Mouse (Mus musculus): Measurements from ENCODE around the gene Mta2. TPM values are rescaled to one million over a fixed set of nuclear protein-coding genes. Genes with fewer than 3 reads are reported as not detected.

The Mta2 gene
- 17.1 and 24.9 TPM in 2 replicates for polyA plus RNA-seq (2012; rRNA removed)

DNA sequence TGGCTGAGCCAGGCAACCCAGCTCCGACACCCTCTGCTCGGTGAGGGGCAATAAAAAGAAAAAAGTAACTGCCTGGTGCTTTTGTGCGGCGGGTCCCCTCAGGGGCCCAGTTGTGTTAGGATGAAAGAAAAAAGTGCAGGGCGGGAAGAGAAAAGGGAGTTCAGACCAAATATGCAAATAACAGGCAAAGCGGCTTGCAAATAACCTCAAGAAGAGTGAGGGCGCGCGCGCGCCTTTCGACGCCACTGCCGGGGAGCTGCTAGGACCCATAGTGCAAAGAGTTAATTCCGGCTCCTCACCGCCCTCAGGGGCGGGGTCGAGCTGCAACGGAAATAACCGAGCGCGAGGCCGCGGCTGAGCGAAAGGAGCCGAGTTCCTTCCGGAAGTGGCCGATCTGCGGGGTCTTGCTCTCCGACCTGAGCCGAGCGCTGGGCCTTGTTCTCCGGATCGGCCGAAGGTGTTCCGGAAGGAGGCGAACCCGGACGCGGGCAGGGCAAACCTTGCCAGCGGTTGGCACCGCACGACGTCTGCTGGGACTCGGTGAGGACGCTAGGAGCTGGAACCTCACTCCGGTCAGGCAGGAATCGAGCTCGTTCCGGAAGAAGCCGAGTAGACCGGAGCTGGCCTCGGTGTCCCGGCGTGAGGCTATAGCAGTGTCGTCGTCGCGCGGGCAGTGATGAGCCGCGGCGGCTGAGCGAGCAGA lies at the start of gene Mta2:
Gene Mta2 (plus strand): TSS at position 361 of the 703 bp plus-strand sequence.

DNA sequence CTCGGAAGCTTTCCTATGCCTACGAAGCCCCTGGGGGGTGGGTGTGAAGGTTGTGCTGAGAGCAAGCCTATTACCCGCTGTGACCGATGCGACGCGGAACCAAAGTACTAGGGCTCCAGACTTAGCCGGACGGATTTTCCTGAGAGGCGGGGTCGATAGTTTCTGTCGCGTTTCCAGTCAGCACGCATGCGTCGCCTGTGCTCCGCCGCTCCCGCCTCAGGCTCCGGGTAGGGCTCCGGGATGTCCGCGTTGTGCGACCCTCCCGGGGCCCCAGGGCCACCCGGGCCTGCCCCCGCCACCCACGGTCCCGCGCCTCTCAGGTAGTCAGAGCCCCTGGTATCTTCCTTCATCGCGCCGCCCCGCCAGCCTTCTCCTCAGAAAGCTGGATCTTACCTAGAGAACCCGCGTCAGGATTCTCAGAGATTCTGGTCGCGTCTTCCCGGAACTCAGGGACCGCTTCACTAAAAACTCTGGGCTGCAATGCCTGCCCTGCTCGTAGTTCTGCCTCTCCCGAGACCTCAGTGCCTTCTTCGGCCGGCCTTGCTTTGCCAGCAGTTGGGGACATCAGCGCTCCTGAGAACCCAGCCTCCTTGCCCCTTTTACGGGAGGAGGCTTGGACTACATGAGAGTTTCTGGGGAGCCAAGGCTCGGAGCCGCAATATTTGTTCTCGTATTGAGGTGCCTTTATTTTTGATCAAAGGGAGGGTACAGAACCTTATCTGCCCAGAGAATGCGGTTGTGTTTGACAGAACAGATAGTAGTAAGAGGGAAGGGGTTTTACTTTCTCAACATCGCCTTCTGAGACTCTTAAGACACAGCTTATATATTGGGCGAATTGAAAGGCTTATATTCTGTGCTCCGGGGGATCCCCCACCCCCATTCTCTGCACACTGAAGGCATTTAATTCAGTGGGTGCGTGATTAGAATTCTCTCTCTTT lies 48.6 kb upstream of the Mta2 start, which contains the start of gene Ints5:
Gene Ints5 (plus strand): TSS at position 177 of the 938 bp plus-strand sequence.

GRCm38 (mm10) chr19:8897865-8898495 lies 43.7 kb upstream of the Mta2 start, which contains the start of gene Ganab:
TSS of gene Ganab (plus strand) at chr19:8898071.

DNA sequence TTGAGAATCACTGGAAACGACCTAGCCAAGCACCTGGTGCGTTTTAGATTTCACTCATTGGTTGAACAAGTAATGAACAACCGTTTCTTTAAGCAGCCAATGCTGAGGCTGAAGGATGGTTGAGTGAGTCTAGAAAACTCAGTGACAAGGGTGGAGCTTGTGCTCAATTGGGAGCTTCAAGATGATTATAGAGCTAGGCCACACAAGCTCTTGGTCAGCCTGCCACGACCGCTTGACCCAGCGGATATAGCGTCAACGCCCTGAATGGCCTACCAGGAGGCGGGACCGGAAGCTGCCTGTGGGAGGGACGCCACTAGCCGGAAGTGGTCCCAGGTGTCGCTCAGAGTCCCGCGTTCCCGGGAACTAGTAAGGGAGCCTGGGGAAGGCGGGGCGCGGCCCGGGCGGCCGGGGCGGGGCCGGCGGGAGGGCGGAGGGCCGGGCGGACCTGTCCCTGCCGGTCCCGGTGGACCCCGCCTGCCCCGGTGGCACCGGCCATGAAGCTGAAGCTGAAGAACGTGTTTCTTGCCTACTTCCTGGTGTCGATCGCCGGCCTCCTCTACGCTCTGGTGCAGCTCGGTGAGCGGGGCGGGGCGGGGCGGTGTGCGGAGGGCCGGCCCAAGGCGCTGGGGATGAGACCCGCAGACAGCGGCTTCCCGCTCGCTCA lies 21.5 kb upstream of the Mta2 start, which contains the start of gene B3gat3:
Gene B3gat3 (plus strand): TSS at position 302 of the 664 bp plus-strand sequence.

DNA sequence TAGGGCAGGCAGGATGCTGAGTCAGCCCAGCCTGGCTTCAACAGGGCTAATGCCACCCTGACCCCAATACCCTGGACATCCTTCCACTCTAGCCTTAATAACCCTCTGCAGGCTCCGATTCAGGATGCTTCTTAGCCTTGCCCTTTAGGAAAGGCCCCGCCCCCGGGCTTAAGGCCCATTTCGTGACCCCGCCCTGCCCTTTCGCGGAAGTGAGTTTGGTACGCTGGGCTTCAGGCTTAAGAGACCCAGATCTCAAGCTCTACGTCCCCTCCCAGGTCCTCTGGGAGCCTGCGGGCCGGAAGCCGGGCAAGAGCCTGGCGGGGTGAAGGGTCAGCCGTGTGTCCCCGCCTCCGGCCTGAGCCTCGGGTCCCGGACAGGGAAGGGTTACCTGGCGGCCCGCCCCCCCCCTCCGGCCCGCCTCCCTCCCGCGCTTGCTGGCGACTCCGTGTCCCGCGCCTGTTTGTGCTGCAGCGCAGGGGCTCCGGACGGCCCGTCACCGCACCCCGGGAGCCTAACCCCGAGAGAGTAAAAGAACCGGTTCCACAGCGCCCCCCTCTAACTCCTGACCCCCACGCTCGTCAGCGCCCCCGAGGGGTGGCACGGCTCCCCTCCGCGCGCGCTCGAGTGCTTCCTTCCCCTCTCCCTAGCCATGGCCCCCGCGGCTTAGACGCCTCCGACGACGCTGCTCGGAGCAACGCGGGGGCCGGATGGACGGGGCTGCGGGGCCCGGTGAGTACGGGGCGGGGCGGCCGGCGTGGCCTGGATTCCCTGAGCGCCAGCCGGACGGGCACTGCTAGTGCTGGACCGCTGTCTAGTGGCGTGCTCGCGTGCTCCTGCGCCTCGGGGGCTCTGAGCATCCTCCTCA lies 12.2 kb upstream of the Mta2 start, which contains the start of the genes Rom1 and Eml3:
Gene Rom1 (minus strand): TSS at position 133 of the 865 bp plus-strand sequence.
Gene Eml3 (plus strand): TSS at position 329 of the 865 bp plus-strand sequence.

DNA sequence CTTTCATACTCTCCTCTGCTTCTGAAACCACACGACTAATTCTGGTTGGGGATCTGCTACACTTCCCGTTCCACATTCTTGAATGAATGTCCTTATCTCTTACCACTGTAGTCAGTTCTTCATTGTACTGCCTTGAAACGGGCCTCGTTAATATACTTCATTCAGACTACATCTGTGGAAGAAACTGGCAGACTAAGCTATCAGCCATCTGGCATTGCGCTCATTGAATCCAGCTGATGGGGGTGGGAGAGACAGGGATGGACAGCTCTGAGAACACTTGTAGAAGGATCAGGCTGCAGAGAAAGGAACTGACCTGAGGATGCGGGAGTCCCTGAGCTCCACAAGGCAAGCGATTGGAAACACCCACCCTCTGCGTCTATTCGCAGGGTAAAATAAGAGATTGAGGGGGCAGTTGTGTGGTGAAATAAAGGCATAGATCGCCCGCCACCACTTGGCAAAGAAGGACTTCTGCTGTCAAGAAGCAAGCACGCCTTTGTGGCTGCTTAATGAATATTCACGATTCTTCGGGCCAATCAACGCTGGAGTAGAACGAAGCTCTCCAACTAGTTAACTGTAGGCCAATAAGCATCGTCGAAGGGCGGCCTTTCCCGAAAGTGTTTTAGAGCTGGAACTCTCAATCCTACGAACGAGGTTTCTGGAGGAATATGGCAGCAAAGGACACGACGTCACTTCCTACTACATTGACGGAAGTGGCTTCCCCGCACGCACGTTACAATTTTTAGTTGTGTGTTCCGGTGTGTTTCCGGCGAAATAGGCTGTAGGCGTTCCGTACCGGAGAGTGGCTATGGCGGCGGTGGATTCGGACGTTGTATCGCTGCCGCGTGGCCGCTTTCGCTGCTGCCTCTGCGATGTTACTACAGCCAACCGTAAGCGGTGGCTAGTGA lies 11.7 kb downstream of the Mta2 start, which contains the start of gene Tut1:
Gene Tut1 (plus strand): TSS at position 713 of the 905 bp plus-strand sequence.

DNA sequence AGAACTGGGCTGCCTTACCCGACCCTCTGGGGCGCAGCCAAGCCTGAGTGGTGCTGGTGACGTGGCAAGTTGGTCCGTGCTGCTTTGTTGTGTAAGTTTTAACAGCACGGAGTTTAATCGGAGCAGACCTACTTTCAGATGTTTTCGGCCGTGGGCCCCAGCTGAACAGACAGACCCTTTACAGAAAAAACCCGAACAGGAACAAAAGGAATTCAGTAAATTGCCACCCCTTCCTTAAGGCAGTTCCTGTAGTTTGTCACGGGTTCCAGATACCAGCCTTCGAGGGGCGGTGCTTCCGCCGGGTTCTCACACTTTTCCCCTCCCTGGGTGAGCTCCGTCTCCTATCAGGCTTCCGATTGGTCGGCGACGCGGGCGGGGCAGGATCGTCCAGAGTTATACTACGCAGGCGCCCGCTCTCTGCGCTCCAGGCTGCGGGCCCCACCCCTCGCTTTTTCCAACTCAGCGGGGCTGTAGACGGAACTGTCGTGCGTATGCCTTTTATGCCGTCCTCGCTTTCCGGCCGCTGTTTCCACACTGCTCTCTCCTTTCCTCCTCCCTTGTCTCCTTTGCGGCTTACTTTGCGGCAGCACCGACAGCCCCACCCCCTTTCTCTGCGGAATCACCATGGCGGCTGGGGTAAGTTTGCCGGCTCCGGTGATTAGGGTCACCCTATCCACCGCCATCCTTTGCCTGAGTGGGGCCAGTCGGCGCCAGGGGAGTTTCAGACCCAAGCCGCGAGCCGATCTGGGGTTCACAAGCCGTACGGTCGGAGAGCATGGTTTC lies 25.1 kb downstream of the Mta2 start, which contains the start of gene Eef1g:
Gene Eef1g (plus strand): TSS at position 452 of the 783 bp plus-strand sequence.

GRCm38 (mm10) chr19:8989066-8989566 lies 47.4 kb downstream of the Mta2 start, which contains the start of gene Ahnak:
TSS of gene Ahnak (plus strand) at chr19:8989284.

Other genes starting within 250 kb of the Mta2 start
- gene Slc3a2, start 218.5 kb upstream of the Mta2 start, polyA plus RNA-seq (2012; rRNA removed), result 77.3 and 84.0 TPM in 2 replicates
- gene Wdr74, start 206.0 kb upstream of the Mta2 start, polyA plus RNA-seq (2012; rRNA removed), result 23.1 and 24.6 TPM in 2 replicates
- not detected in 2 replicates for gene 1700092M07Rik, start 201.2 kb upstream of the Mta2 start, polyA plus RNA-seq (2012; rRNA removed)
- 76.8 and 84.3 TPM in 2 replicates for gene Stx5a, start 200.5 kb upstream of the Mta2 start, polyA plus RNA-seq (2012; rRNA removed)
- 46.2 and 48.5 TPM in 2 replicates for gene Nxf1, start 184.8 kb upstream of the Mta2 start, polyA plus RNA-seq (2012; rRNA removed)
- 138 and 175 TPM in 2 replicates for gene Tmem223, start 170.9 kb upstream of the Mta2 start, polyA plus RNA-seq (2012; rRNA removed)
- gene Tmem179b, start 167.4 kb upstream of the Mta2 start, polyA plus RNA-seq (2012; rRNA removed), result 72.7 and 126 TPM in 2 replicates
- 9.5 and 9.9 TPM in 2 replicates for gene Taf6l, start 155.5 kb upstream of the Mta2 start, polyA plus RNA-seq (2012; rRNA removed)
- gene Polr2g, start 143.3 kb upstream of the Mta2 start, polyA plus RNA-seq (2012; rRNA removed), result 17.4 and 20.0 TPM in 2 replicates
- gene Zbtb3, start 139.3 kb upstream of the Mta2 start, polyA plus RNA-seq (2012; rRNA removed), result 1.6 and 1.9 TPM in 2 replicates
- 9.8 and 12.1 TPM in 2 replicates for gene Ttc9c, start 122.5 kb upstream of the Mta2 start, polyA plus RNA-seq (2012; rRNA removed)
- gene Hnrnpul2, start 121.9 kb upstream of the Mta2 start, polyA plus RNA-seq (2012; rRNA removed), result 23.2 and 24.4 TPM in 2 replicates
- gene AC129217.1, start 112.1 kb upstream of the Mta2 start, polyA plus RNA-seq (2012; rRNA removed), result 2.4 and 6.1 TPM in 2 replicates
- 125 and 157 TPM in 2 replicates for gene Bscl2, start 104.4 kb upstream of the Mta2 start, polyA plus RNA-seq (2012; rRNA removed)
- 2.1 and 2.8 TPM in 2 replicates for gene Gng3, start 102.7 kb upstream of the Mta2 start, polyA plus RNA-seq (2012; rRNA removed)
- gene Lrrn4cl, start 91.1 kb upstream of the Mta2 start, polyA plus RNA-seq (2012; rRNA removed), result 1.5 and 3.0 TPM in 2 replicates
- 113 and 124 TPM in 2 replicates for gene Ubxn1, start 70.4 kb upstream of the Mta2 start, polyA plus RNA-seq (2012; rRNA removed)
- 24.9 and 27.0 TPM in 2 replicates for gene Uqcc3, start 61.0 kb upstream of the Mta2 start, polyA plus RNA-seq (2012; rRNA removed)
- 0.76 and 1.1 TPM in 2 replicates for gene Lbhd1, start 58.1 kb upstream of the Mta2 start, polyA plus RNA-seq (2012; rRNA removed)
- not detected in 2 replicates for gene Gm49403, start 57.9 kb upstream of the Mta2 start, polyA plus RNA-seq (2012; rRNA removed)
- gene 1810009A15Rik, start 53.0 kb upstream of the Mta2 start, polyA plus RNA-seq (2012; rRNA removed), result 9.0 and 12.8 TPM in 2 replicates
- gene Gm49416, start 52.9 kb upstream of the Mta2 start, polyA plus RNA-seq (2012; rRNA removed), result not detected in 2 replicates
- 24.4 and 26.7 TPM in 2 replicates for gene Ints5, start 48.9 kb upstream of the Mta2 start, polyA plus RNA-seq (2012; rRNA removed)
- gene Ganab, start 43.8 kb upstream of the Mta2 start, polyA plus RNA-seq (2012; rRNA removed), result 94.0 and 114 TPM in 2 replicates
- gene B3gat3, start 21.5 kb upstream of the Mta2 start, polyA plus RNA-seq (2012; rRNA removed), result 114 and 123 TPM in 2 replicates
- 11.4 and 12.6 TPM in 2 replicates for gene Rom1, start 12.5 kb upstream of the Mta2 start, polyA plus RNA-seq (2012; rRNA removed)
- gene Eml3, start 12.3 kb upstream of the Mta2 start, polyA plus RNA-seq (2012; rRNA removed), result 34.6 and 42.8 TPM in 2 replicates
- gene Tut1, start 12.0 kb downstream of the Mta2 start, polyA plus RNA-seq (2012; rRNA removed), result 14.7 and 16.6 TPM in 2 replicates
- gene Eef1g, start 25.2 kb downstream of the Mta2 start, polyA plus RNA-seq (2012; rRNA removed), result 172 and 210 TPM in 2 replicates
- gene Ahnak, start 47.4 kb downstream of the Mta2 start, polyA plus RNA-seq (2012; rRNA removed), result 26.2 and 29.7 TPM in 2 replicates
- gene Scgb1a1, start 146.1 kb downstream of the Mta2 start, polyA plus RNA-seq (2012; rRNA removed), result 1.9 and 2.4 TPM in 2 replicates
- gene Asrgl1, start 193.8 kb downstream of the Mta2 start, polyA plus RNA-seq (2012; rRNA removed), result 0.64 and 2.4 TPM in 2 replicates

Data from colon, adult 2 months (tissue).